Mouse (Mus musculus): ENCODE measurements around the gene Dtnb. TPM values are rescaled to one million over a fixed set of nuclear protein-coding genes. Genes with fewer than 3 reads are reported as not detected.

Gene Dtnb
- total RNA-seq, 2 experiments from 2014 or later, result 120 TPM

GRCm38 (mm10) chr12:3570711-3571400 lies 1.3 kb upstream of the Dtnb start:
- peak; percentile 46 to 49 for DNase-seq (ENCODE audit: low spot score in 2 of 2)
- intact Hi-C loops (cut with DNase I), result loop anchor here (5.0 kb wide), 1 partner anchor 54 kb away; no protein-coding TSS in a partner anchor

DNA sequence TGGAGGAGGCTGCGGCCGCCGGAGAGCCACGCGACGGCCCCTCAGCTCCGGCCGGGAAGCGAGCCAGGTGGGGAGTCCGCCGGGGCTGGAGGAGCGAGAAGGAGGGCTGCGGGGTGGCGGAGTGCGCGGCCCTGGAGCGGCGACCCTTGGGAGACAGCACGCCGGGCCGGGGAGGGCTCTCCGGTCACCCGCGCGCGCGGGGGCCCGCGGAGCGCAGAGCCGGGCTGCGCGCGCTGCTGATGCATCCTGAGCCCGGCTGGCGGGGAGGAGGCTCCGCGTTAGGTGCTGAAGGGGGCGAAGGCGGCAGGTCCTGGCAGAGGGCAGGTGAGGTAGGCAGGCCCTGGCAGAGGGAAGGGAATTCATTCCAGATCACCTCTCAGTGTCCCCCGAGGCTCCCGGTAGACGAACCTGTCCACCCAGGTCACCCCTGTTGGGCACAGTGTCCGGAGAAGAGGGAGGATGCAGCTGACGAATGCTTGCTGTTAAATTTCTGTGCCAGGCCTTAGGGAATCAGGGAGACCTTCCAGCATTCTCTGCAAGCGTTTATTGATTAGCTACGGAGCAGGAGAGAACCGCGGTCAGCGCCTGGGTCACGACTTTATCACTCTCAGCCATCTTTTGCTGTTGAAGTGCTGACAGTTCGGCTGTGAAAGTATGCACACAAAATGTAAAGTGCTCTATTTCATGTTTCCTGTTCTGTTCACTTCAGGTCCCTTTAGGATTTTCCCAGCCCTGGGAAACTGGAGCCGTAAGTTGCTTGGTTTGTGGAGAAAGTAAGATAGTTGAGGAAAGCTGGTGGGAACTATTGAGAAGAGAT lies 608 bp downstream of the Dtnb start:
- peak; percentile 52 to 66 for DNase-seq (ENCODE audit: low spot score in 2 of 2)
- intact Hi-C loops (cut with DNase I), result loop anchor here (2.0 to 5.0 kb wide), 2 partner anchors 55 to 146 kb away; partner anchors contain the start of gene Asxl2

DNA sequence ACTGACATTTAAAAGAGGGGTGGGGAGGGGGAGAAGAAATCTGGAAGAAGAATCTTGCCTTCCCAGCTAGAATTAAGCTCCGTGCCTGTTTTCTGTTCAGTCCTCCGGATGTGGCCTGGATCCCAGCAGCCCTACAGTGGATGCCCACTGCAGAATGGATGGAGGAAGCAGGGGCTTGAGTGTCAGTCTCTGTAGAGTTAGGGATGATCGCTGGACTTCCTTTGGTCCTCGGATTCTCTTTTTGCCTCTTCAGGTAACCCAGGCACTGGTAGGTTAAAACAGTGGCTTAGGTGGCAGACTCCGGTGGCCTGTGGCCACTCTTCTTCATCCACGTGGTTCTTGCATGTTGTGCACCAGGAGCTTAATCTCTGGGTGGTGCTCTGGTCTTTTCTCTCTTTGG lies 1.2 kb downstream of the Dtnb start:
- no peak for DNase-seq (ENCODE audit: low spot score in 2 of 2)
- intact Hi-C loops (cut with DNase I), result loop anchor here (2.0 to 5.0 kb wide), 2 partner anchors 56 to 147 kb away; partner anchors contain the start of gene Asxl2

GRCm38 (mm10) chr12:3574670-3575069 lies 2.5 kb downstream of the Dtnb start:
- DNase-seq (ENCODE audit: low spot score in 2 of 2), result no peak
- intact Hi-C loops (cut with DNase I), result loop anchor here (5.0 kb wide), 1 partner anchor 57 kb away; no protein-coding TSS in a partner anchor

DNA sequence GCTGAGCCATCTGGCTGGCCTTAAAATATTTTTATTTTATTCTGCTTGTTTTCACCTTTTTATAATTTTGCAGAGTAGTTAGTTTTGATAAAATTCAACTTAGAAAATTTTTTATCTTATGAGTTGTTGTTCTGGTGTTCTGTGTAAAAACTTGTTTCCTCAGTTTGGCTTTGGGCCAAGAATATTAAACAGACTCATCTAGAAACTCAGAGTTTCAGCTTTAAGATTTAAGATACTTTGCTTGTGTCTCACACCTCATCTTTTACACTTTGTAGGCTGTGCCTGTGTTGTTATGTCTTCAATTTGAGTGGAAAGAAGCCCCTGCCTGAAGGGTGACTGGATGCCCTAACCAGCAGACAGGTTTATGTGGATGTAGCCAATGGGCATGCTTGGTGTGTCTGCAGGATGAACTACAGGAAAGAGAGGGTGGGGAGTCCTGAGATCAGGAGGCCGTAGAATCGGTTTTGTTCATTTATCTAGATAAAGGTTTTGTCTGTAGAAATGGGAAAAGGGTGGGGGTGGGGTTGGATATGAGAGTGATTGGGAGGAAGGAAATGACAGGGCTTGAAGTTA lies 7.9 kb downstream of the Dtnb start:
- intact Hi-C loops (cut with DNase I), result no loop called here
- no peak for DNase-seq (ENCODE audit: low spot score in 2 of 2)

GRCm38 (mm10) chr12:3582604-3583003 lies 10.4 kb downstream of the Dtnb start:
- intact Hi-C loops (cut with DNase I), result no loop called here
- no peak for DNase-seq (ENCODE audit: low spot score in 2 of 2)

DNA sequence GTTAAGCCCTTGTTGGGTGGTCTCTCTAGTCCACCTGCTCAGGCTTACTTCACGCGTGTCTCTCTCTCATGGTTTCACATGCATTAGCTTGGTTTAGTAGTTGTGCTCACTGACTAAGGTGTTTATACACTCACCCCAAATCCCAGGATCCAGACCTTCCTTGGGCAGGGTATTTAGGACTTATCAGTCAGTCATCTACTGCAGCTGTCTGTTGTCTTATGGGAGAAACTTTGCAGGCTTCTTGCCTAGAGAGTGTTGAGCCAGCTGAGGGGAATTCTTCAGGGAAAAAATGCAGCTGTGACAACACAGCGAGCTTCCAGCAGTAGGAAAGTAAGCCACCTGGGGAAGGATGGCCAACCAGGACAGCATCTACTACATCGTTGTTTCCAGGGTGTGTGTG lies 13.3 kb downstream of the Dtnb start:
- no peak for DNase-seq (ENCODE audit: low spot score in 2 of 2)
- intact Hi-C loops (cut with DNase I), result no loop called here

DNA sequence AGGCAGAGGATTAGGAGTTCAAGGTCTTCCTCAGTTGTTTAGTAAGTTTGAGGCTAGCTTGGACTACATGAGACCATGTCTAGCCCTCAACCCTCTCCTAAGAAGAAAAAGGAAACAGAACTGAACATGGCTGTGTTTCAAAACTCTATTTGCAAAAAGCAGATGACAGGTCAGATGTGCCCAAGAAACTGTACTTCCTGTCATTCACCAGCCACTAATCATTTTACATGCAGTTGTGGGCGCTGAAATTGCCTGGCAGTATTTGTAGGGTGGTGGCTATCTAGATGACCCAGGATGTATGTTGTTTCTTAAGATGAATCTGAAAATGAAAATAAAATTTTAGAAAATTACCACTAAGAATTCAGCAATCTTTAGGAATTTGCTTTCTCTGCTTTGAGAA lies 14.8 kb downstream of the Dtnb start:
- DNase-seq (ENCODE audit: low spot score in 2 of 2), result no peak
- intact Hi-C loops (cut with DNase I), result no loop called here

DNA sequence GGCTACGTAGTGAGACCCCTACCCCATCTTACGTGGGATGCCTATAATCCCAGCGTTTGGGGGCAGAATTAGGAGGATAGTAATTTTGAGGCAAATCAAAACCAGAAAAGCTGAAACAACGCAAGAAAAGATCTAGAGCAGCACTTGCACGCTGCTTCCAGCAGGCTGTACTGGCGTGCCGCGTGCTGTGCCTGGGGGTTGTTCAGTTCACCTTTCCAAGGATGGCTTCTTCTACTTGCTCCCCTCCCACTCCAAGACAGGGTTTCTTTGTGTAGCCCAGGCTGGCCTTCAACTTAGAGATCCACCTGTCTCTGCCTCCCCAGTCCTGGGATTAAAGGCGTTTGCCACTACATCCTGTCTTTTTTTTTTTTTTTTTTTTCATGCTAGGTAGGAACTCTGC lies 17.9 kb downstream of the Dtnb start:
- DNase-seq (ENCODE audit: low spot score in 2 of 2), result no peak
- intact Hi-C loops (cut with DNase I), result no loop called here

GRCm38 (mm10) chr12:3591595-3591994 lies 19.4 kb downstream of the Dtnb start:
- DNase-seq (ENCODE audit: low spot score in 2 of 2), result peak; percentile 39 to 51
- intact Hi-C loops (cut with DNase I), result no loop called here

- no peak for DNase-seq (ENCODE audit: low spot score in 2 of 2)
- intact Hi-C loops (cut with DNase I), result no loop called here
These were observed 30.6 kb downstream of the Dtnb start for GRCm38 (mm10) chr12:3602786-3603185.

DNA sequence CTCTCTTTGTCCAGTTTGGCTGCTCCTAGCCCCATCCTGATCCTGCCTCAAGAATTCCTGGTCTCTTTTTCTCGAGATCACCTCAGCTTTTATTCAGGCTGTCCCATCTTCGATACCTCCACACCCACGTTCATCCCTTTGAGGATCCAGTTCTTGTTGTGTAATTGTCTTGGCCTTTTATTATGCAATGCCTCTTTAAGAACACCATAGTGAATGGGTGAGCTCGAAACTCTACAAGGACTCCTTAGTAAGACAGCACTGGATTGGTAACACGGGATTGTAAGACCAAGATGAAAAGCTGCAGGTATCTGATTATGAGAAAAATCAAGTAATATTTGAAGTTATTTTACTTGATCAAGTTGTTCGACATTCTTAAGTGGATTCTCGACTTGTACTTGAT lies 34.0 kb downstream of the Dtnb start:
- DNase-seq (ENCODE audit: low spot score in 2 of 2), result no peak
- intact Hi-C loops (cut with DNase I), result no loop called here

GRCm38 (mm10) chr12:3609747-3610146 lies 37.6 kb downstream of the Dtnb start:
- no peak for DNase-seq (ENCODE audit: low spot score in 2 of 2)
- intact Hi-C loops (cut with DNase I), result no loop called here

GRCm38 (mm10) chr12:3611871-3612270 lies 39.7 kb downstream of the Dtnb start:
- DNase-seq (ENCODE audit: low spot score in 2 of 2), result no peak
- intact Hi-C loops (cut with DNase I), result no loop called here

- intact Hi-C loops (cut with DNase I), result no loop called here
These were observed 42.9 kb downstream of the Dtnb start for GRCm38 (mm10) chr12:3615041-3615440.

GRCm38 (mm10) chr12:3618144-3619020 lies 46.2 kb downstream of the Dtnb start:
- DNase-seq (ENCODE audit: low spot score in 2 of 2), result no peak
- intact Hi-C loops (cut with DNase I), result no loop called here

More at GRCm38 (mm10) chr12:3615041-3615440, 42.9 kb downstream of the Dtnb start:
- no peak for DNase-seq (ENCODE audit: low spot score in 2 of 2)

- no peak for DNase-seq (ENCODE audit: low spot score in 2 of 2)
- intact Hi-C loops (cut with DNase I), result no loop called here
These were observed 46.8 kb downstream of the Dtnb start for GRCm38 (mm10) chr12:3619021-3619367.

DNA sequence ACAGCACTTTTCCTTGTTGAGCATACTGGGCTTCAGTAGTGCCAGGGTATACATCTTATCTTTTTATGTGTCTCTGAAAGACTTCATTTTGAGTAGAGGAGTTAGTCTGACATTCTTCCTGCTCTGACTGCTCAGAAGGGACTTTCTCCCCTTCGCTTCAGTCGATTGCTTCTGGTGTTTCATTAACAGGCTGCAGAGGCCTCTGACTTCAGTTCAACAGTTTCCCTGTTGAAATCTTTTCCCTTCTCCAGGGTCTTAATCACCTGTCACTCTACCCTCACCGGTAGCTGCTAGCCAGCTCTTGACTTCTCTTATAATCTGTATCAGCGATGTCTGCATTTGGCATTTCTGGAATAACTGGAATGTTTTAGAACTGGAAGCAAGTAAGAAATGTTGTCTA lies 54.7 kb downstream of the Dtnb start:
- intact Hi-C loops (cut with DNase I), result no loop called here
- no peak for DNase-seq (ENCODE audit: low spot score in 2 of 2)

- intact Hi-C loops (cut with DNase I), result no loop called here
- no peak for DNase-seq (ENCODE audit: low spot score in 2 of 2)
These were observed 69.8 kb downstream of the Dtnb start for GRCm38 (mm10) chr12:3641931-3642330.

GRCm38 (mm10) chr12:3656799-3657198 lies 84.6 kb downstream of the Dtnb start:
- intact Hi-C loops (cut with DNase I), result no loop called here
- DNase-seq (ENCODE audit: low spot score in 2 of 2), result no peak
